Mouse (Mus musculus) R1 (cell line): Measurements from ENCODE around the gene Csf1.

ENCODE experiments used
- DNase-seq: peaks from one replicate; pipeline ENCODE4 v3.0.0-alpha.2; 2018; ENCODE audit warnings: low read depth, low spot score

Csf1 gene

DNA sequence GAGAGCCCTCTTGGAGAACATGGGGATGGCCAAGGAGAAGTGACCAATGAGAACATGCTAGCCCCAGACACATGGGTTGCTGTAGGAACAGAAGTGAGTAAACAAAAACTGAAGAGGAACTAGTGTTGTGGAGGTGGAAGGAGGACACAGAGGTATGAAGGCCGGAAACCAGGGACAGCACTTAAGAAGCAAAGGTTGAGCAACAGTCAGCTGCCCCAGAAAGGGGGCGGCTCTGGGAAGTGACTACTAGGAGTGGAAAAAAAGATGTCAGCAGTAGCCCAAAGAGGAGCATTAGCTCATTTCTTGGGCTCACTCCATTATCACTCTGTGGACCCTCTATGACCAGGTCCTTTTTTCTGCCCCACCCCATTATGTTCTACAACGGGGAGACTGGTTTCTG lies 23.0 kb upstream of the Csf1 start:
- DNase-seq = no peak

DNA sequence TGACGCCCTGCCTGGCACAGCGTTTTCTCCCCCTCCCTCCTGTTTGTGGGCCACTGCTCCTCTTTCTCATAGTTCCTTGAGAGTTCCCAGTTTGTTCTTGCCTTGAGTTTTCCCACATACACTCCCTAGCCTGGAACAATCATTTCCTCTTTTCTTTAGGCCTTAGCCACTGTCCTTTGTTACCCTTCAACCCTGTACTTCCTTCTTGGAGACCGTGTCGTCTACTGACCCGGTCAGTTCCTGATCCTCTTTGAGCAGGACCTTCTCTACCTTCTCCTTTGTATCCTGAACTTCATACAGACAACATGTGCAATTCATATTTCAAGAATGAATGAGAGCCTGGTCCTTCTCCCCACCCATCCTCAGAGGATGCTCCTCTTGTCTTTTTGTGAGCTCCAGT lies 21.0 kb upstream of the Csf1 start:
- DNase-seq = no peak

DNA sequence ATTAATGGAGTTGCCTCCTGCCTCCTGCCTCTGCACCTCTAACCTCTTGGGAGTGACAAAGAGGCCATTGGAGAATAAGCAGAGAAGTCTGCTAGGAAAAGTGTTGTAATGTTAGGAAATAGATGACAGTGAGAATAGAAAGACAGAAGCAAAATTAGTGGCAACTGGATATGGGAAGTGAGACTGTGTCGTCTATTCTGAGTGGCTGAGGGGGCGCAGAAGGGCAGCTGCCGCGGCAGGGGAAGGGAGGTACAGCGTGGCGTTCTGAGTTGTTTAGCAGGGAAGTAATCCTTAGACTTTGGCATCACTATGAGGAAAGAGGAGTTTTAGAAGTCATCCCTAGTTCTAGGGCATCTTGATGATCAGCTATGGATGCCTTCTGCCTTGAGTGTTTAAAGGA lies 17.7 kb upstream of the Csf1 start:
- DNase-seq = no peak

DNA sequence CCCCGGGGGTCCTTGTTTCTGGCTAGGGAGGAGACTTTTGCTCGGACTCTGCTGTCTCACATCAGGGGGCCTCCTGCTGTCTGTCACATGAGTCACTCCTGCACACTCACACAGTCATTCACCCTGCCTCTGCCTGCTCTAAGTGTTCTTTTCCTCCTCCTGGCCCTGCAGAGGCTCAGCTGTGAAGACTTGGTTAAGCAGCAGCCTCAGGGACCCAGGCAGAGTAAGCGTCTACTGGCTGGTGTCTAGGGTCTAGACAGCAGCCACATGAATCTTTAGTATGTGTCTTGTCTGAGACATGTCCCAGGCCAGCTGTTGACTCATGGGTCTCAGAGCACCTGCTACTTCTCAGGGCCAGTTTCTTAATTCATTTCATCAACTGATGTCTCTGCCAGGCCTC lies 16.0 kb upstream of the Csf1 start:
- DNase-seq = peak; percentile 26

DNA sequence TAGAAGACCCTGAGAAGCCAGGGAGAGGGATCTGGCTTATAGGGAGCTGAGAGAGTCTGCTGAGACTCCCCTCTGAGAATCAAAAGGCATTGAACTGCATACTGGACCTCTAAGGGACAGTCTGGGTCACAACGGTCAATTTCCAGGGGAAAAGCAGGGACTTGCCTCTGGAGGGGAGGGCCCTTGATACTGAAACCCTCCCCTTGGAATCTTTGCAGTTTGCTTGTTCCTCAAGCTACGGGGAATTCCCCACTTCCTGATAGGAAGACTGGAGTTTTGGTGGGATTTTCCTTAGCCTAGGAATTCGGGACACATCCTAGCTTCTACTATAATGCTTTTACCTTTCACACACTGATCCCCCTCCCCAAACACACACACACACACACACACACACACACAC lies 15.5 kb upstream of the Csf1 start:
- no peak for DNase-seq

DNA sequence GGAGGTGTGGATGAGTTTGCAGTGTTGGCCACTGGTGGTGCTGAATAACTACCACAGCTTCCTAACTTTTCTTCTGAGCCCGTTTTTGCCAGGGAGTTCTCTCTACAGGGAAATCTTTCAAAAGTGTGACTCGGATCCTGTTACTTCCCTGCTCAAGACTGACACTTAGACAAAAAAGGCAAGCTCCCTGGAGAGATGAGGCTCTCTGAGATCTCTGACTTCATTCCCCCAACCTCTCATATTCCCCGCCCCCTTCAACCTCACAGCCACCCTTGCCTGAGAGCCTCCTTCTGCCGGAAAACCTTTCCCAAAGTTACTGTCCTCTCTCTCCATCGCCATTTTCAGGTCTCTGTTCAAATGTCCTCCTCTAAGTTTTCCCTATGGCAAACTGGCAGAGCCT lies 14.8 kb upstream of the Csf1 start:
- DNase-seq = no peak

DNA sequence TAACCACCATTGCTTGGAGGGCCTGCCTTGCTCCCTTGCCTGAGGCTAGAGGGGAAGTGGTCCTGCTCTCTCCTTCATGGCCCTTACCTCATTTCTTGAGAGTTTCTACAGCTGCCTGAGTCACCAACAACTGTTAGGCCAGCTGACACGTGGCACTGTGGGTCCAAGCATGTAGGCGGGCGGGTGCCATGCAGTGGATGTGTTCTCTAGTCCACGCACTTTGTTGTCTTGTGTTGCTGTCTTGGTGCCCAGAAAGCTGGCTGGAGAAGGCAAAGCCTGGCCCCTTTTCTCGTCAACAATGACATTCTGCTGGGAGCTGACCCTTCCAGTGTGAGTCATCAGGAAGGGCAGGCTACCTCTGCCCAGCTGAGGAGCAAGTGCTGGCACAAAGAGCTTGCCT lies 12.6 kb upstream of the Csf1 start:
- DNase-seq = no peak

DNA sequence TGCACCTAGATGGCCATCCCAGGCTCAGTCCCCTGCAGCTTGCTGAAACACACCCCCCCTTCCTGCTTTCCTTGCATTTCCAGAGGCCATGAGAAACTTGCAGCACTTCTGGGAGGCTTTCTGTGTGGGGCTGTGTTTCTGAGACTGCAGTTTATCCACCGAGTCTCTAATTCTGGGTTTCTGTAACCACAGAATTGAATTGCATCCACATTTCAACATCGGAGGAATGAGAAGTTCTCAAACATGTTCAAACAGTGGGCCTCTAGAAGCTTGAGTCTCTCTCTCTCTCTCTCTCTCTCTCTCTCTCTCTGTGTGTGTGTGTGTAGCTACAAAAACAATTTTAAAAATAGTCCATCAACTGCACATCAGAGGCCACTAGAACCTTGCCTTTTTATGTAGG lies 9.4 kb upstream of the Csf1 start:
- no peak for DNase-seq

DNA sequence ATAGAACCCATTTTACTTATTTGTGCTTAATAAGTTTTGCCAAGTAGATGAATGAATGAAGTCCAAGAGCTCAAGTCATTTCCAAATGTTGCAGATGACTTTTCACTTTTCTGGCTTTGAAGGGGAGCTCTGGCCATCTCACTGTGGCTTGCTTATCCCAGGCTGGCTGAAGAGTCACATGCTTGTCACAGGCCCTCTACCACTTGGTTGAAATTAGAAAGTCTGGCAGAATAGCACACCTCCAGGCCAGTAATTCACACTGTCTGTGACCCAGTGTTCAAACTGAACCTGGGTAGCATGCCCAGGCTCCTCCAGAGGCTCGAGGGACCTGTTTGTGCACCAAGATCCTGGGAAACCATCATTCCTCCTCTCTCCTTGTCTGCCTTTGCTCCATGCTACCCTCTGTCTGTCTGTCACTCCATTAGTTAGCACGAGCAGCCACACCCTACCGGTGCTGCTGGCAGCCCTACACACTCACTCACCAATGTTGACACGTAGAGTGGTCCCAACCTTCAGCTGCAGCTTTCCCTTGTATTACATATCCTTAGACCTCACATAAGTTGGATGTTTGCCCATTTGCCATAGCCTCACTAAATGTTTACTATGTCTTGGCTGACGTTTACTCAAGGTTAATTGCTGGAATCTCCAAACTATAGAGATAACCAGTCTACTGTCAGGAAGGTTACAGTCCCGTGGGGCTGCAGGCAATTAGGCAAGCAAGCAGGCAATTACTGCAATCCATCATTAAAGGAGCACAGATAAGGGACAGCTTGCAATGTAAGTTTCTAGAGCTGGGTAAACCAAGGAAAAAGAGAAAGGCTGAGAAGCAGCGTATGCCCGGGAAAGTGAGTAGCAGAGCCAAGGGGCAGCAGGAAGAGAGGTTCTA lies 8.1 kb upstream of the Csf1 start:
- DNase-seq = no peak

DNA sequence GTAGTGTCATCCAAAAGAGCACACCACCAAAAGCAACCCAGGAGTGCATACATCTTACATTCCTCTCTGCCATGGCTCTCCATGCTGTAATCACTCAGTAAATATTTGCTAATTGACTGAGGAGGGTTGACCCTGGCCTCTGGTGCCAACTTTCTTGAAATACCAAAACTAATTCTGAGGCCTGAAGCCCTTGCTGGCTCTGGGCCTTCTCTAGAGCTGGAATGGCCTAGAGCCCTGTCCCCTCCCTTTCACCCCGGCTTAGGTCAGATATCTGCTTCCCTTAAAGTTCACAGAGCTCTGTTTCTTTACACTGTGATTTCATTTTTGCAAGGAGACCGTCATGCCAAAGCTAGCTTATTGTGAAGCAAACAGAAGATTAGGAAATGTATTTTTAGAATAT lies 6.5 kb upstream of the Csf1 start:
- no peak for DNase-seq

DNA sequence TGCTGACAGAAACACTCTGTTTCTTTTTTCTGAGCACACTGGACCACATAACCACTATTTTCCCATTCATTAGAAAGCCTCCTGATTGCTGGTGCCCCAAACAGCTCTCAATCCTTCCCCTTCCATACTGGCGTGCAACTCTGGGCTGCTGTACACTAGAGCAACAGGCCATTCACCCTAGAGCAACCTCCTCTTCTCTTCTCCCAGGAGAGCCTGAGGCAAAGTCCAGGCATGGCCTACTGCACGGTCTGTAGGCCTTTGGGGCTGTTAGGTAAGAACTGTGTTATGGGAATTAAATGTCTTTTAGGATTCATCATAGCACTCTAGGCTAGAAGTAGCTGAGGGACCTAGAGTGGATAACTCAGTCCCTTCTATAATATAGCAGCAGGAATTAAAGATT lies 5.7 kb upstream of the Csf1 start:
- DNase-seq = no peak

DNA sequence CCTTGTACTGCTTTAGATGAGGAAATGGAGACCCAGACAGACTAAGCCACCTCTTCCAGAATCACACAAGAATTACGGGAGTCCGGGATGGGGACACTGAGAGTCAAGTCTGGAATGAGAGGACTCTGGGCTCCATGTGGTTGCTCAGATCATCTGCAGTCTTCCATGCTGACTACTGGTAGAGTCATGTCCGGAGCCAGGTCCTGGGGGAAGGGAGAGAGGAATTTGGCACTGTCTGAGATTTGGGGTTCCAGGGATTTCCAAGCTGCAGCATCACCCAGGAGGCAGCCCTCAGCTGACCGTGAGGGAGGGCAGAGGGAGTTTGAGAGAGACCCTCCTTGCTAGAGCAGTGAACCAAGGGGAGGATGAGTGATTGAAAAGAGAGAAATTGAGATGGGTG lies 3.3 kb upstream of the Csf1 start:
- no peak for DNase-seq

DNA sequence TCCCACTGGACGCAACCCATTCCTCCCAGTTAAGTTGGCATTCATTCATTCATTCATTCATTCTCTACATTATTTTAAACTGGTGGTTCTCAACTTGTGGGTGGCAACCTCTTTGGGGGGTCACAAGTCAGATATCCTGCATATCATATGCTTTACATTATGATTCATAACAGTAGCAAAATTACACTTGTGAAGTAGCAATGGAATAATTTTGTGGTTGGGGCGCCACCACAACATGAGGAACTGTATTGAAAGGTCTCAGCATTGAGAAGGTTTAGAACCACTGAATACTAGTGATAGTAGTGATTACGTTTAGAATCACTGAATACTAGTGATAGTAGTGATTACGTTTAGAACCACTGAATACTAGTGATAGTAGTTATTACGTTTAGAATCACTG lies 1.2 kb upstream of the Csf1 start:
- DNase-seq = no peak

DNA sequence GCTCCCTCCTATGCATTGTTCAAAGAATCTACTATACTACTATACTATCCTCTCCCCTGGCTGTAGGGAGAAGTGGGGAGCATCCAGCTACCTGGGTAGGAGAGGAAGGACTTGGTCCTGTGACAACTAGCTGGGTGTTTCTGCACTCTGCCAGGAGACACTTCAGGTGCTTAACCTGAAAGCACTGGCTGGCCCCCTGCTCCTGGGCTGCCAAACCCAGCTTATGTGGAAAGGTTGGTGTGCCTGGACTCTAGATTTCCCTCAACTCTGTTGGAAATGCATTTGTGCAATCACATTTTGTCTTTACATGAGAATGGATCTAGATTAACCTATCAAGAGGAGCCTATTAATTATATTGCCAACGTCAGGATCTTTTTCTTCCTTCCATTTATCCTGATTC lies 502 bp upstream of the Csf1 start:
- DNase-seq = no peak

DNA sequence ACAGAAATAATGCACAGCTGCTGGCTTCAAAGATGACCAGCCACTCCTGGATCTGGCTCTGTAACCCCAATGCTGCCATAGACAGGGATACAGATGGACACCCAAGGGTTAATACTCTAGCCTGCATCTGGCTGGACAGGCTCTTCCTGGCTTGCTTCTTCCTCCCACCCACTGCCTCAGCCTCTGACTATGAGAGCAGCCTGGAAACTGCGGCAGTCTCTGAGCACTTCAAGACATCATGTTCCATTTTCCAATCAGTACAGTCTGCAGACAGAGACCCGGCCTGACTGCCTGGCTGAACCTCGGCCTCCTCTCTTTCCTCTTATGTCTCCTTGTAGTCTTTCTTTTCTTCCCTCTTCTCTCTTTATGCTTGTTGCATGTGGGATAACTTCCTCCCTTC lies 1.6 kb downstream of the Csf1 start:
- DNase-seq = no peak

DNA sequence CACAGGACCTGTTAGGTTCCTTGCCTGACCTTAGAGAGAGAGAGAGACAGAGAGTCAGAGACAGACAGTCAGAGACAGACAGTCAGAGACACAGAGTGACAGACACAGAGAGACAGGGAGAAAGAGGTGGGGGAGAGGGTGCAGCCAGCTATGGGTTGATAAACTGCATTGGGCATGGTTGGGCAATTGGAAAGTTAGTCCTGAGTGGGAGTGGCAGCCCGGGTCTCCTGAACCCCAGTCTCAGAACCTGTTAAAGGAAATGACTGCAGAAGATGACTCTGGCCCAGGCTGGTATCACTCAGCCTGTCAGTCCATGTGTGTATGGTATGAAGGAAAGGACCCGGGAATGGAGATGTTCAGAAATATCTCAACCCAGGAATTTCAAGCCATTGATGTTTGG lies 2.1 kb downstream of the Csf1 start:
- no peak for DNase-seq

DNA sequence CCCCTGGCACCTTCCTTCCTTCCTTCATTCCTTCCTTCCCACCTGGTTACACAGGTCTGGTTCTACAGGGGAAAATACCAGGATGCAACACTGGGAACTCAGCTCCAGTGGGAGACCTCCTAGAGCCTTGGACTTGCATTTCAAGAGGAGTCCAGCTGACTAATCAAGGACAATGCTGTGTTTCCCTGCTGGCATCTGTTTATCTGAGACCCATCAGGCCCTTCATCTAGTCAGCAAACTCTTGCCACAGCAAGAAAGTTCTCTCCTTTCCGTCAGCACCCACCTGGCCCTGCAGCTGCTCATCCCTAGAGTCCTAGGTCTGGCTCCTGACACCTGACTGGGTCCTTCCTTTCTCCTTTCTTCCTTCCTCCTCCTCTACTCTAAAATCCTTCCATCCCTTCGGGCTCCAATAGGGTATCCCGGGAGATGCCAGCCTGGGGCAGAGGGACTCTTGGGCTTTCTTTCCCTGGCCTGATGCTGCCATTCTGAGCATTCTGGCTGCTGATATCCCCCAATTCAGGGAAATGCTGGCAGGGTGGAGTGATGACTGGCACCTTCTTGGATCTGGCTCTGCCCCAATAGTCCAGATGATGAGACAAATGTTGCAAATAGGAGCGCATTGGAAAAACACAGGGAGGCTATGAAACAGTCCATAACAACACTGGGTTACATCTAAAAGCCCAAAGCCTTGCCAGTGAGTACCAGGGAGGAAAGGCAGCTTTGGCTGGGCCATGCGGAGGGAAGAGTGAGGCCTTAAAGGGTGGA lies 2.7 kb downstream of the Csf1 start:
- DNase-seq = no peak

DNA sequence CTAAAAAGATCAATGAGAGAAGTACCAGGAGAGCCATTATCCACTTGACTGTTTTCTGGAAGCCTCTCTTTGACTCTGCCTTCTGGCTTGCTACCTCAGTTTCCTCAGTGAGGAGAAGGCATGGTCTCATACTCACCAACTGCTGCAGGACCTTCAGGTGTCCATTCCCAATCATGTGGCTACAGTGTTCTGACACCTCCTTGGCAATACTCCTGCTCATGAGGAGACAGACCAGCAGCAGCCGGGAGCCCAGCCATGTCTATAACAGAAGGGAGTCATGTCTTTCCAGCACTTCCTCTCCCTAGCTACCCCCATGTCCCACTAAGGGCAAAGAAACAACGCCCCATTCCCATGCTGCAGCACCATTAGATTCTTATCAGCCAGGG lies 3.8 kb downstream of the Csf1 start:
- no peak for DNase-seq

DNA sequence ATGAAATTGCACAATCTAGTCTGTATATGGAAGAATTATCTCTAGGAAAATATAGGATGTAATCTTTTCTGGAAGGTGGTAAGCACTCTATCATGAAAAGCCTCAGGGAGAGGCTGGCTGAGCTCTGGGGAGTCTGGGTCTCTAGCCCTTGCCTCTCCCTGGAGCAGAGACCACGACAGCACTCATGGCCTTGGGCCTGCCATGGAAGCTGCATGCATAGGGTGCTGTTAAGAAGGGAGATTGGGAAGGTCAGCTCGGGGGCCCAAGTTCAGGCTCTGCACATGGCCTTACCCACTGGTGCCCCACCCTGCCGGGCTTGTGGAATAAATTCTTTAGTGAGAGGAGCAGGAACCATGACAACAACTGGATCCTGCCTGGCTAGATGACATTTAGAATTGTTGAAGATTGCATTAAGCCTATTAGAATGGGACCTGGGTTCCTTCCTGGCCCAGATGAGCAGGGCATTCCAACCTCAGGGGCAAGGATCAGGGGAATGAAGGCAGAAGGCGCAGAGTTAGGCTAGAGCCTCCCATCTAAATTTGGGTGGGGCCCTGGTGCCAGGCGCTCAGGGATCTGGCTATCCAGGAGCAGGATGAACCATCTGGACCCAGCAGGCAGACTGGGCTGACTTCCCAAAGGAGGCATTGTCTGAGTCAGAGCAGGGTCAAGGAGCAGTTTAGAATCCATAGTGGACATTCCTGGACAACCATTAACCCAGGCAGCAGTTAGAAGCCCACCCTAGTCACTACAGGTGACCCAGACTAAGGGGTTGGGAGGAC lies 4.4 kb downstream of the Csf1 start:
- no peak for DNase-seq

DNA sequence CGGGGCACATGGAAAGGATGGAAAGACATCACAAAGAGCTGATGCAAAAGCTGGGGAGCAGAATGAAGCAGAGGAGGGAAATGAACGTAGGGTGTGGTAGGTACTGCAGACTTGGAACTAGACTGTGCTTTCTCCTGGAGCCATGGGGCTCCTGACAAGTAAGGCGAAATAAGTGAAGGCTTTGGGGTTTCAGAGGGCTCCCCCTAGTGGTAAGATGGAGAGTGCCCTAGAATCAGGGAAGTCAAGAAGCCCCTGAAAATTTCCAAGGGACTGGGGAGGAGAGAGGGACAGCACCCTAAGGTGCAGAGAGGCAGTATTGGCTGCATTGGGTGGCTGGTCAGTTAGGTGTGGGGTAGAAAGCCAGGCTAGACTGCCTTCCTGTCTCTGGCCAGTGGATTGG lies 5.6 kb downstream of the Csf1 start:
- peak; percentile 68 for DNase-seq

DNA sequence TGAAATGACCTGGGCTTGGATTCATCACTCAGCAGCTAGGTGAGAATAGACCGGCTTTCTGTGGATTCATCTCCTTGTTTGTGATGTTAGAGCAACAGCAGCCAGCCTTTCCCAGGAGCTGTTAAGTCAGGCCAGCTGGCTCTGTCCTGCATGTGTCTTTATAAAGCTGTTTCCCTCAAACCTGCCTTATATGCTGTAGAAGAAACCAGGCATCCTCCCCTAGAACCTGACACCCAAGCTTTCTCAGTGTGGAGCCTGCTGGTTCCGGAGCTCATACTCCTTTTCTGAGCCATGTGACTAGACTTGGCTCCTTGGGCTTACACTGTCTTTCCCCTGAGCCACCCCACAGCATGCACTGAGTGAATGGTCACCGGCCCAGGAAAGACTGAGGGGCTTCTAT lies 8.7 kb downstream of the Csf1 start:
- DNase-seq = no peak

DNA sequence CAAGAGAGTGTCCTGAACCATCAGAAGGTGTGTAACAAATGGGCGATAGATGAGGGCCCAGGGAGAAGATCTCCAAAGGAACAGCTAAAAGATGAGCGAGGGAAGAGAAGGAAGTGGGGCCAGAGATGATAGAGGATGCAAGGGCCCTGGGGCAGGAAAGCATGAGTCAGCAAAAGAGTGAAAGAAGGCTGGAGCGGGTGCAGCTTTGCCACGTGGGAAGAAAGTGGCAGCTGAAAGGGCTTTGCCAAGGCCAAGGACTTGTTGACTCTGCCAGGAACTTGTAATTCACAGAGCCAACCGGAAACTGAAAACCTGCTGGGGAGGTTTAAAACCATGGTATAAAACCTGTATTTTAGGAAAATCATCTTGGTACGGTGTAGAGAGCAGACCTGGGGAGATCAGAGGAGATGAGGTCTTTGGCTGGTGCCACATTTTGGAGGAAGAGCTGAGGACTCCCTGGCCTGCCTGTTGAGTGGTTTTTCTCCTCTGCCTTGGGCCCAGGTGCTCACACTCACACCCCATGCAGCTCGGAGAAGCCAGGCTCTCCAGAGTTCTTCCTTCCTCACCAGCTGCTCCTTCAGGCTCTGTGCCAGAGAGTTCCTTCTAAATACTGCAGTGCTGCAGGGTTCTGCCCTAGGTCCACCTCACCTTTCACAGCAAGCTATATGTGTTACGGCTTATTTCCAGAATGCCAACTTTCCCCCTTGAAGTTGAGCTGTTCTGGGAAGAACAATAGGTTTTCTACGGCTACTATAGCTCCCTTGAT lies 9.3 kb downstream of the Csf1 start:
- no peak for DNase-seq
